Mouse (Mus musculus) neural tube, embryonic 12.5 days (tissue): ENCODE data around the gene Tceal1. TPM values are rescaled to one million over a fixed set of nuclear protein-coding genes. Genes with fewer than 3 reads are reported as not detected.
"Not testable (repeated sequence)": the region's sequence is repeated elsewhere in the genome, so short reads cannot be mapped to it uniquely, and the experiment has no call there.

Experiments
- ATAC-seq: fragments of 200-750 bp; cut with Nextera tagmentation; 2 replicates; pipeline ENCODE4 v1.8.0; 2017; ENCODE audit warnings: low read depth, mild to moderate bottlenecking, moderate TSS enrichment, moderate library complexity; ENCODE audit not compliant: low FRiP score
- H3K27ac ChIP-seq: fragments of 300-500 bp; sonication (generic); 2 replicates; pipeline ENCODE4 v1.5.1; 2016
- H3K27me3 ChIP-seq: fragments of 300-500 bp; sonication (generic); replicated peaks from 2 replicates; pipeline ENCODE4 v1.6.1; 2016; ENCODE audit warnings: mild to moderate bottlenecking
- H3K36me3 ChIP-seq: fragments of 300-500 bp; sonication (generic); 2 replicates; pipeline ENCODE4 v1.6.1; 2016; ENCODE audit warnings: mild to moderate bottlenecking
- H3K4me1 ChIP-seq: fragments of 300-500 bp; sonication (generic); 2 replicates; pipeline ENCODE4 v1.6.1; 2016
- H3K4me2 ChIP-seq: fragments of 300-500 bp; sonication (generic); replicated peaks from 2 replicates; pipeline ENCODE4 v1.6.1; 2016; ENCODE audit warnings: mild to moderate bottlenecking
- H3K4me3 ChIP-seq: fragments of 300-500 bp; sonication (generic); 2 replicates; pipeline ENCODE4 v1.5.1; 2016
- H3K9ac ChIP-seq: fragments of 300-500 bp; sonication (generic); 2 replicates; pipeline ENCODE4 v1.6.1; 2016; ENCODE audit warnings: mild to moderate bottlenecking
- H3K9me3 ChIP-seq: fragments of 300-500 bp; sonication (generic); 2 replicates; pipeline ENCODE4 v1.6.1; 2016; ENCODE audit warnings: mild to moderate bottlenecking
- WGBS: fragments of 180-500 bp; shearing (Covaris S2); methylation state at CpG from one replicate; pipeline ENCODE4 v1.1.7; 2016; 5-methylcytosine and 5-hydroxymethylcytosine counted together
- polyA plus RNA-seq: library from polyadenylated mRNA; unstranded; fragments of >200 nt; fragmentation: Nextera tagmentation; extraction: Ambion mirVana; gene quantifications from 2 replicates; pipeline ENCODE4 v1.2.1, GENCODE M21; 2016

The Tceal1 gene
- polyA plus RNA-seq: 12.0 and 12.2 TPM in 2 replicates

- H3K4me2 ChIP-seq: peak within 1 kb of the TSS; percentile 59
- peak within 1 kb of the TSS; percentile 48 for H3K4me3 ChIP-seq
- ATAC-seq: peak; percentile 97
- no peak within 1 kb of the TSS; the same call in none of the 2 replicates for H3K27ac ChIP-seq
- no peaks in the 10 kb centered on the region for H3K27me3 ChIP-seq
- no peaks in the 10 kb centered on the region for H3K9me3 ChIP-seq
- H3K9ac ChIP-seq: peak within 1 kb of the TSS; percentile 61
- WGBS: 25% methylated on average over 15 of the region's 15 CpGs
- no peaks in the 10 kb centered on the region for H3K36me3 ChIP-seq
- no peaks in the 10 kb centered on the region; the same call in 1 of the 2 replicates for H3K4me1 ChIP-seq
Measured at GRCm38 (mm10) chrX:136707446-136708167, at the start of gene Tceal1. Tceal1 (plus strand) TSS chrX:136707982.

- Histone ChIP-seq H3K4me2 (peak overlapping the region; percentile 67), H3K9ac (peak overlapping the region; percentile 45; the same call in 1 of the 2 replicates), H3K36me3 (no peaks in the 10 kb centered on the region), H3K9me3 (no peaks in the 10 kb centered on the region), H3K4me1 (no peaks in the 10 kb centered on the region), H3K27ac (no peak overlapping the region), H3K4me3 (peak overlapping the region; percentile 46), H3K27me3 (no peaks in the 10 kb centered on the region)
- peak; percentile 89 for ATAC-seq
- WGBS: 37% methylated on average over 20 of the region's 20 CpGs
Measured at GRCm38 (mm10) chrX:136666281-136666706, 41.5 kb upstream of the Tceal1 start.

- peak overlapping the region; percentile 46 for H3K4me3 ChIP-seq
- not testable (repeated sequence) for H3K4me1 ChIP-seq, H3K27me3 ChIP-seq, H3K27ac ChIP-seq, H3K36me3 ChIP-seq, H3K9me3 ChIP-seq
- WGBS: 25% methylated on average over 23 of the region's 24 CpGs
- peak; percentile 76 for ATAC-seq
- H3K9ac ChIP-seq: peak overlapping the region; percentile 45; the same call in 1 of the 2 replicates
- peak overlapping the region; percentile 67 for H3K4me2 ChIP-seq
Measured at GRCm38 (mm10) chrX:136666762-136667464, 40.9 kb upstream of the Tceal1 start.

- Histone ChIP-seq H3K9me3 (no peaks in the 10 kb centered on the region), H3K36me3 (no peaks in the 10 kb centered on the region), H3K4me1 (no peaks in the 10 kb centered on the region), H3K9ac (no peak overlapping the region), H3K27me3 (no peaks in the 10 kb centered on the region), H3K4me3 (no peak overlapping the region), H3K27ac (no peak overlapping the region), H3K4me2 (no peak overlapping the region)
- 64% methylated on average over 2 of the region's 2 CpGs for WGBS
- ATAC-seq: no peak
Measured at GRCm38 (mm10) chrX:136668794-136669193, 39.0 kb upstream of the Tceal1 start.

- ATAC-seq: no peak
Measured at GRCm38 (mm10) chrX:136680989-136681388, 26.8 kb upstream of the Tceal1 start.

GRCm38 (mm10) chrX:136691606-136692293 lies 16.0 kb upstream of the Tceal1 start:
- not testable (repeated sequence) for H3K36me3 ChIP-seq, H3K27ac ChIP-seq, H3K4me3 ChIP-seq, H3K4me1 ChIP-seq, H3K27me3 ChIP-seq, H3K9ac ChIP-seq, H3K9me3 ChIP-seq, H3K4me2 ChIP-seq
- WGBS: 50% methylated on average over 3 of the region's 3 CpGs
- peak; percentile 82 for ATAC-seq

More at GRCm38 (mm10) chrX:136680989-136681388, 26.8 kb upstream of the Tceal1 start:
- Histone ChIP-seq H3K9ac (no peak overlapping the region), H3K4me1 (no peaks in the 10 kb centered on the region), H3K4me2 (no peak overlapping the region), H3K36me3 (no peaks in the 10 kb centered on the region), H3K27ac (no peak overlapping the region), H3K27me3 (no peaks in the 10 kb centered on the region), H3K9me3 (no peaks in the 10 kb centered on the region), H3K4me3 (no peak overlapping the region)
- WGBS: 69% methylated on average over 3 of the region's 3 CpGs

- Histone ChIP-seq H3K4me2 (no peak overlapping the region), H3K27me3 (no peaks in the 10 kb centered on the region), H3K4me1 (no peaks in the 10 kb centered on the region), H3K9me3 (no peaks in the 10 kb centered on the region), H3K4me3 (no peak overlapping the region), H3K9ac (no peak overlapping the region), H3K27ac (no peak overlapping the region), H3K36me3 (no peaks in the 10 kb centered on the region)
- ATAC-seq: no peak
- 69% methylated on average over 4 of the region's 4 CpGs for WGBS
Measured at GRCm38 (mm10) chrX:136692294-136692675, 15.5 kb upstream of the Tceal1 start.

GRCm38 (mm10) chrX:136693196-136693595 lies 14.6 kb upstream of the Tceal1 start:
- no peaks in the 10 kb centered on the region for H3K9me3 ChIP-seq
- H3K36me3 ChIP-seq: no peaks in the 10 kb centered on the region
- 81% methylated on average over 5 of the region's 5 CpGs for WGBS
- ATAC-seq: no peak
- H3K4me2 ChIP-seq: no peak overlapping the region
- H3K9ac ChIP-seq: no peak overlapping the region
- H3K27ac ChIP-seq: no peak overlapping the region
- H3K27me3 ChIP-seq: no peaks in the 10 kb centered on the region
- no peak overlapping the region for H3K4me3 ChIP-seq
- no peaks in the 10 kb centered on the region for H3K4me1 ChIP-seq

GRCm38 (mm10) chrX:136708168-136708681 lies 443 bp downstream of the Tceal1 start:
- no peaks in the 10 kb centered on the region for H3K27me3 ChIP-seq
- H3K36me3 ChIP-seq: no peaks in the 10 kb centered on the region
- ATAC-seq: peak; percentile 91
- peak overlapping the region; percentile 48 for H3K4me3 ChIP-seq
- H3K27ac ChIP-seq: no peak overlapping the region; the same call in none of the 2 replicates
- peak overlapping the region; percentile 61 for H3K9ac ChIP-seq
- 14% methylated on average over 18 of the region's 18 CpGs for WGBS
- no peaks in the 10 kb centered on the region for H3K9me3 ChIP-seq
- H3K4me2 ChIP-seq: peak overlapping the region; percentile 59
- no peaks in the 10 kb centered on the region; the same call in 1 of the 2 replicates for H3K4me1 ChIP-seq

- WGBS: 15% methylated on average over 14 of the region's 14 CpGs
- ATAC-seq: peak; percentile 45; the same call in 1 of the 2 replicates
- Histone ChIP-seq H3K36me3 (no peaks in the 10 kb centered on the region), H3K4me1 (no peaks in the 10 kb centered on the region; the same call in 1 of the 2 replicates), H3K4me2 (peak overlapping the region; percentile 59), H3K27me3 (no peaks in the 10 kb centered on the region), H3K9me3 (no peaks in the 10 kb centered on the region), H3K4me3 (peak overlapping the region; percentile 48), H3K27ac (no peak overlapping the region), H3K9ac (peak overlapping the region; percentile 61; the same call in 1 of the 2 replicates)
Measured at GRCm38 (mm10) chrX:136708782-136709181, 1.0 kb downstream of the Tceal1 start.

- H3K9ac ChIP-seq, H3K27ac ChIP-seq, H3K4me3 ChIP-seq, H3K36me3 ChIP-seq, H3K27me3 ChIP-seq, H3K9me3 ChIP-seq, H3K4me2 ChIP-seq, H3K4me1 ChIP-seq: not testable (repeated sequence)
- peak; percentile 86 for ATAC-seq
- 35% methylated on average over 3 of the region's 3 CpGs for WGBS
Measured at GRCm38 (mm10) chrX:136714742-136715474, 7.1 kb downstream of the Tceal1 start.
